Mouse (Mus musculus) embryonic fibroblast, embryonic 13.5 days (primary cell): ENCODE data around the gene Fam178b.

Source experiments
- CTCF ChIP-seq: IDR thresholded peaks from 2 replicates; pipeline ENCODE4 v1.5.1; 2011; ENCODE audit warnings: mild to moderate bottlenecking, control low read depth, low read length, moderate library complexity, borderline replicate concordance; ENCODE audit not compliant: insufficient read depth
- POLR2A ChIP-seq: IDR thresholded peaks from 2 replicates; pipeline ENCODE4 v1.6.1; 2011; ENCODE audit warnings: low read depth, mild to moderate bottlenecking, control low read depth, low read length, moderate library complexity

DNA sequence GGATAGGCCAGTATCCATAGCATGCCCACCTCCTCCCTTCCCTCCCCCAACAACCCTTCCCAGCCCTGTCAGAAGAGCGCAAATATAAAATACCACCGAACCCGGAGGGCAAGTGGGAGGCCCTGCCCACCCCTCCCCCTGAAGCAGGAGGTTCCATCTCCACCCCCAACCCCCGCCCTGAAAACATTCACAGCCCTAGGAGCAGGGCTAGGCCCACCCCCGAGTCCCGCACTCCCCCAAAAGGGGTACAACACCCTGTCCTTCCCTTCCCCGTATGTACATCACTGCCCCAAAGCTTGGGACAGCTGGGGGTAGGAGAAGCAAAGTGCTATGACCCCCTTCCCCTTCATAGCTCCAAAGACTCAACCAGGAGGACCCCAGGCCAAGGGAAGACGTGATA, 134.2 kb downstream of the Fam178b start:
- no peak for TF ChIP-seq POLR2A
- no peak for TF ChIP-seq CTCF
